Mouse (Mus musculus): ENCODE measurements around the gene Mbnl2.

Gene Mbnl2

GRCm38 (mm10) chr14:120273766-120274165 is 1.7 kb upstream of the Mbnl2 start:
- DNase-seq (ENCODE audit: low read depth, low spot score): no peak

GRCm38 (mm10) chr14:120274746-120275145 is 723 bp upstream of the Mbnl2 start:
- DNase-seq (ENCODE audit: low read depth, low spot score): no peak

- DNase-seq (ENCODE audit: low read depth, low spot score): peak; percentile 45
These were observed 1.0 kb downstream of the Mbnl2 start for GRCm38 (mm10) chr14:120276343-120277080.

GRCm38 (mm10) chr14:120277081-120277656 is 1.7 kb downstream of the Mbnl2 start:
- DNase-seq (ENCODE audit: low read depth, low spot score): peak; percentile 46

- peak; percentile 41 for DNase-seq (ENCODE audit: low read depth, low spot score)
These were observed 3.1 kb downstream of the Mbnl2 start for GRCm38 (mm10) chr14:120278290-120279244.

GRCm38 (mm10) chr14:120280136-120280535 is 4.7 kb downstream of the Mbnl2 start:
- no peak for DNase-seq (ENCODE audit: low read depth, low spot score)

GRCm38 (mm10) chr14:120283787-120284186 is 8.3 kb downstream of the Mbnl2 start:
- DNase-seq (ENCODE audit: low read depth, low spot score): no peak

GRCm38 (mm10) chr14:120284504-120284903 is 9.0 kb downstream of the Mbnl2 start:
- no peak for DNase-seq (ENCODE audit: low read depth, low spot score)

GRCm38 (mm10) chr14:120287121-120287986 is 11.9 kb downstream of the Mbnl2 start:
- DNase-seq (ENCODE audit: low read depth, low spot score): peak; percentile 29

- no peak for DNase-seq (ENCODE audit: low read depth, low spot score)
These were observed 12.5 kb downstream of the Mbnl2 start for GRCm38 (mm10) chr14:120287987-120288275.

GRCm38 (mm10) chr14:120288378-120289002 is 13.0 kb downstream of the Mbnl2 start:
- no peak for DNase-seq (ENCODE audit: low read depth, low spot score)

- DNase-seq (ENCODE audit: low read depth, low spot score): no peak
These were observed 13.6 kb downstream of the Mbnl2 start for GRCm38 (mm10) chr14:120289065-120289464.

GRCm38 (mm10) chr14:120289528-120289927 is 14.1 kb downstream of the Mbnl2 start:
- DNase-seq (ENCODE audit: low read depth, low spot score): no peak

GRCm38 (mm10) chr14:120291226-120291757 is 15.8 kb downstream of the Mbnl2 start:
- DNase-seq (ENCODE audit: low read depth, low spot score): no peak

GRCm38 (mm10) chr14:120292133-120292532 is 16.7 kb downstream of the Mbnl2 start:
- no peak for DNase-seq (ENCODE audit: low read depth, low spot score)

GRCm38 (mm10) chr14:120292617-120293195 is 17.2 kb downstream of the Mbnl2 start:
- no peak for DNase-seq (ENCODE audit: low read depth, low spot score)

- no peak for DNase-seq (ENCODE audit: low read depth, low spot score)
These were observed 19.0 kb downstream of the Mbnl2 start for GRCm38 (mm10) chr14:120294480-120294879.

GRCm38 (mm10) chr14:120295355-120296220 is 20.1 kb downstream of the Mbnl2 start:
- DNase-seq (ENCODE audit: low read depth, low spot score): no peak
